Mouse (Mus musculus): Measurements from ENCODE around the gene Edaradd. TPM values are rescaled to one million over a fixed set of nuclear protein-coding genes. Genes with fewer than 3 reads are reported as not detected.

Gene Edaradd
- total and polyA plus RNA-seq, 3 experiments: 0.05 to 0.09 (median 0.08) TPM

DNA sequence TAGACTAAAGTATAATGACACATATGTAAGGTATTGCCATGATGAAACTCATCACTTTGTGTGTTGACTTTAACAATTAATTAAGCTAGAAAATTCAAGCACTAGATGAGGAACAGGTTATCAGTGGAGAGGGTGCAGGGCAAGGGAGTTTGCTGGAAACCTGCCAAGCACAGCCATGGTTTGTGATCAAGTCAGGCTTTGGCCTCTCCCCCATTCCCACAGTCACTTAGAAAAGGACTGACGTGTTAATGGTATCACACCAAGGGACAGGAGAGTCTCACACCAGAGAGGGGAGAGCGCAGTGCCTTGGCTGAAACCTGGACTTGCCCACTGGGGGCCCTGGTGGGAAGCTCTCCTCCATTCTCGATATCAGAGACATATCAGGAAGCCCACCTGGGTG, 14.9 kb downstream of the Edaradd start:
- intact Hi-C loops (cut with DNase I): no loop called here
- Histone ChIP-seq H3K9ac (ENCODE audit: low read depth, low read length) (no peak overlapping the region), H3K79me2 (replicated peaks; ENCODE audit: control insufficient read depth, insufficient read depth, low read length) (no peaks in the 10 kb centered on the region), H3K36me3 (ENCODE audit: control insufficient read depth, insufficient read depth, low read length) (no peaks in the 10 kb centered on the region), H3K27ac (no peak overlapping the region), H3K4me3 (no peak overlapping the region), H3K27me3 (ENCODE audit: control insufficient read depth, insufficient read depth, low read length) (no peaks in the 10 kb centered on the region), H3K4me1 (ENCODE audit: control insufficient read depth, insufficient read depth, low read length) (no peaks in the 10 kb centered on the region)
- 78% methylated on average over 3 of the region's 3 CpGs for WGBS
- no peak for TF ChIP-seq POLR2A (IDR thresholded peaks at IDR 0.05; ENCODE audit: insufficient read depth, low read depth, low read length)
- no peak for TF ChIP-seq EP300 (IDR thresholded peaks at IDR 0.05; ENCODE audit: insufficient read depth, low read depth, low read length)
- TF ChIP-seq CTCF (IDR thresholded peaks at IDR 0.05): no peak
- DNase-seq: no peak

DNA sequence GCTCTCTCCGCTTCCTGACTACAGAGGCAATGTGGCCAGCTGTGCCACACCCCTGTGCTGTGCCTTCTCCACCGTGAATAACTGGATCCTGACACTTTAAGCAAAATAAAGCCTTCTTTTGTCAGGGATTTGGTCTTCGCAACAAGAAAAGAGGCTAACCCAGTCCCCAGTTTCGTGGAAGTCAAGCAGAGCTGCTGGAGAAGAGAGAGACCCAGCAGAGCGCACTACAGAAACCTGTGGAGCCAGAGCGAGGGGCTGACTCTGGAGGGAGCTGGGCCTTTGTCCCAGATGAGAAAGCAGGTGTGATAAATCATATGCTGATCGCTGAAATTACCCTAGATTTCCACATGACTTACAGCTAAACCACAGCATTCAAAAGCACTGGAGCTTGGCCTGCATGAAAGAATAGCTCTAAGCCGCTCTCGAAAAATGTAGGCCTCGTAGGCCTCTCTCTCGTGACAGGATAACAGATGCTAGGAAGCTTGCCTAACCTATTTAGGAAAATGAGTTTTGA, 16.9 kb downstream of the Edaradd start:
- TF ChIP-seq EP300 (IDR thresholded peaks at IDR 0.05; ENCODE audit: insufficient read depth, low read depth, low read length): no peak
- no peak for TF ChIP-seq POLR2A (IDR thresholded peaks at IDR 0.05; ENCODE audit: insufficient read depth, low read depth, low read length)
- no peak for TF ChIP-seq CTCF (IDR thresholded peaks at IDR 0.05)
- DNase-seq: no peak
- H3K27me3 ChIP-seq (ENCODE audit: control insufficient read depth, insufficient read depth, low read length): no peaks in the 10 kb centered on the region
- 74% methylated on average over 11 of the region's 11 CpGs for WGBS
- H3K36me3 ChIP-seq (ENCODE audit: control insufficient read depth, insufficient read depth, low read length): no peaks in the 10 kb centered on the region
- no peaks in the 10 kb centered on the region for H3K79me2 ChIP-seq (replicated peaks; ENCODE audit: control insufficient read depth, insufficient read depth, low read length)
- H3K4me3 ChIP-seq: no peak overlapping the region
- H3K4me1 ChIP-seq (ENCODE audit: control insufficient read depth, insufficient read depth, low read length): no peaks in the 10 kb centered on the region
- intact Hi-C loops (cut with DNase I): no loop called here
- no peak overlapping the region for H3K9ac ChIP-seq (ENCODE audit: low read depth, low read length)
- no peak overlapping the region for H3K27ac ChIP-seq

DNA sequence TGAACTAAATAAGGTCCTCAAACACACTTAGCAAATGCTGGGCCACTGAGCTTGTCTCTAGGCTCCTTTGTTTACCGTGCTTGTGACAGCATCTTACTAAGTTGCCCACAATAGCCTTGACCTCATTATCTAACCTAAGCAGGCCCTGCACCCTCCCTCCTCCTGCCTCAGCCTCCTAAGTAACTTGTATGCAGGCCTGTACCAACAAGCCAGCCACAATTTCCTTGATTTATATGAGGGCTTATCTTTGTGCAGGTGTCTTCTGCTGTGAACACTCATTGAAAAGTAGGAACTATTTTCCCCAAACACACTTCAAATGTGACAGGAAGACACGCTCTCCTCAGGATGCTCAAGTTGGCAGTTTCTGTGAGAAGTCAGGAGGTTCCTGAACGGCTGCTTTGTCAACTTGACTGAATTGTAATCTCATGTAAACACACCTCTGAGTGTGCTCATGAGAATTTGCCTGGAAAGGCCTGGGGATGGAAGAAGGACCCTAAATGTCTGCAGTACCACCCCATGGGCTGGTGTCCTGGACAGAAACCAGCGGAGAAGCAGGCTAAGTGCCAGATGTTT, 17.5 kb downstream of the Edaradd start:
- H3K4me1 ChIP-seq (ENCODE audit: control insufficient read depth, insufficient read depth, low read length): no peaks in the 10 kb centered on the region
- no peaks in the 10 kb centered on the region for H3K36me3 ChIP-seq (ENCODE audit: control insufficient read depth, insufficient read depth, low read length)
- no peak overlapping the region for H3K27ac ChIP-seq
- no peaks in the 10 kb centered on the region for H3K79me2 ChIP-seq (replicated peaks; ENCODE audit: control insufficient read depth, insufficient read depth, low read length)
- H3K9ac ChIP-seq (ENCODE audit: low read depth, low read length): no peak overlapping the region
- intact Hi-C loops (cut with DNase I): no loop called here
- TF ChIP-seq POLR2A (IDR thresholded peaks at IDR 0.05; ENCODE audit: insufficient read depth, low read depth, low read length) (no peak), CTCF (IDR thresholded peaks at IDR 0.05) (no peak), EP300 (IDR thresholded peaks at IDR 0.05; ENCODE audit: insufficient read depth, low read depth, low read length) (no peak)
- 40% methylated on average over 4 of the region's 4 CpGs for WGBS
- H3K27me3 ChIP-seq (ENCODE audit: control insufficient read depth, insufficient read depth, low read length): no peaks in the 10 kb centered on the region
- no peak overlapping the region for H3K4me3 ChIP-seq
- DNase-seq: no peak

DNA sequence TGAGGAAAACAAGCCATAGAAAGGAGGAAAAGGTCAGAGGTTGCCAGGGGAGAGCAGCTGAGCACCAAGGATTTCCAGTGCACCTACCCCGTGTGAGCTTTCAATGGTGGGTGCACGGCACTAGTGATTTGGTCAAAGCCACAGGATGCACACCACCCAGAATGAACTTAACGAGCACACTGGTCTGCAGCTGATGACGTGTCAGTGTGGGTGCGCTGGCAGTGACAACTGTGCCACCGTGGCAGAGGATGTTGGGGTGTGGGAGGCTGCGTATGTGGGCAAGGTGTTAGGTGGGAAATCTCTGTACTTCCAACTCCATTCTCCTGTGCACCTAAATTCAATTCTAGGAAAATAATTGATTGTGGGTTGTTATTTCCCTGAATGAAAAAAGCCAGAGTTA, 21.1 kb downstream of the Edaradd start:
- H3K9ac ChIP-seq (ENCODE audit: low read depth, low read length): no peak overlapping the region
- no peaks in the 10 kb centered on the region for H3K27me3 ChIP-seq (ENCODE audit: control insufficient read depth, insufficient read depth, low read length)
- no peaks in the 10 kb centered on the region for H3K36me3 ChIP-seq (ENCODE audit: control insufficient read depth, insufficient read depth, low read length)
- WGBS: 83% methylated on average over 7 of the region's 7 CpGs
- intact Hi-C loops (cut with DNase I): no loop called here
- TF ChIP-seq EP300 (IDR thresholded peaks at IDR 0.05; ENCODE audit: insufficient read depth, low read depth, low read length) (no peak), POLR2A (IDR thresholded peaks at IDR 0.05; ENCODE audit: insufficient read depth, low read depth, low read length) (no peak), CTCF (IDR thresholded peaks at IDR 0.05) (no peak)
- H3K4me3 ChIP-seq: no peak overlapping the region
- no peak overlapping the region for H3K27ac ChIP-seq
- H3K4me1 ChIP-seq (ENCODE audit: control insufficient read depth, insufficient read depth, low read length): no peaks in the 10 kb centered on the region
- no peaks in the 10 kb centered on the region for H3K79me2 ChIP-seq (replicated peaks; ENCODE audit: control insufficient read depth, insufficient read depth, low read length)
- DNase-seq: no peak

DNA sequence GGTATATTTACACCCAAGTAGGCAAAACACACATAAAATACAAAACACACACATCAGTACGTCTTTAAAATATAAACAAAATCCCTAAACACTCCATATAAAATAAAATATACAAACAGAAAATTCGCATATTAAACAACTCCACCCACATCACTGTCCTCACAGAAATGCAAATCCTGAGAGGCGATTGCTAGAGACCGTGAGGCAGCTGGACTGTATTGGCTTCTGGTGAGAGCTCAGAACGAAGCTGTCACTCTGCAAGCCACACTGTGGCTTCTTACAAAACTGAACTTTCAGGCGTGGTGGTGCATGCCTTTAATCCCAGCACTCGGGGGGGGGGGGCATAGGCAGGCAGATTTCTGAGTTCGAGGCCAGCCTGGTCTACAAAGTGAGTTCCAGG, 22.4 kb downstream of the Edaradd start:
- Histone ChIP-seq H3K27ac (no peak overlapping the region), H3K36me3 (ENCODE audit: control insufficient read depth, insufficient read depth, low read length) (no peaks in the 10 kb centered on the region), H3K4me1 (ENCODE audit: control insufficient read depth, insufficient read depth, low read length) (no peaks in the 10 kb centered on the region), H3K9ac (ENCODE audit: low read depth, low read length) (no peak overlapping the region), H3K79me2 (replicated peaks; ENCODE audit: control insufficient read depth, insufficient read depth, low read length) (no peaks in the 10 kb centered on the region), H3K27me3 (ENCODE audit: control insufficient read depth, insufficient read depth, low read length) (no peaks in the 10 kb centered on the region), H3K4me3 (no peak overlapping the region)
- 67% methylated on average over 8 of the region's 8 CpGs for WGBS
- intact Hi-C loops (cut with DNase I): no loop called here
- DNase-seq: no peak
- TF ChIP-seq EP300 (IDR thresholded peaks at IDR 0.05; ENCODE audit: insufficient read depth, low read depth, low read length): no peak
- no peak for TF ChIP-seq CTCF (IDR thresholded peaks at IDR 0.05)
- TF ChIP-seq POLR2A (IDR thresholded peaks at IDR 0.05; ENCODE audit: insufficient read depth, low read depth, low read length): no peak

DNA sequence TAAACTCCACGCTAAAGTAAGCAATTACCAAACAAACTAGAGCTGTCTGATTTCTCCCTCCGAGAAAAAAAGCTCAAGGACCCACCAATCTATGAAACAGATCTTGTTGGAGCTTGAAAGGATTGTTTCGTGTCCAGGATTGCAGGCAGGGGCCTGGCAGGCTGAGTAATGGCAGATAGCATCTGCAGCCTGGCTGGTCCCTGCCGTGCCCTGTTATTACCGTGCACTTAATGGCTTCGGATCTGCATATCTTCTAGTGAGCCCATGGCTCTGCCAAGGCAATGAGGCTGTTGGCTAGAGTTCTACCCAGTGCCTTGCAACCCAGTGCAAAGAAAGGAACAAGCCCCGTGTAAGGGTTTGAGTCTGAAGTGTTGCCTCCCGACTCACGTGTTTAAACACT, 25.5 kb downstream of the Edaradd start:
- H3K4me3 ChIP-seq: no peak overlapping the region
- TF ChIP-seq POLR2A (IDR thresholded peaks at IDR 0.05; ENCODE audit: insufficient read depth, low read depth, low read length) (no peak), EP300 (IDR thresholded peaks at IDR 0.05; ENCODE audit: insufficient read depth, low read depth, low read length) (no peak), CTCF (IDR thresholded peaks at IDR 0.05) (no peak)
- intact Hi-C loops (cut with DNase I): no loop called here
- WGBS: 88% methylated on average over 9 of the region's 9 CpGs
- no peak for DNase-seq
- H3K27ac ChIP-seq: no peak overlapping the region
- no peaks in the 10 kb centered on the region for H3K4me1 ChIP-seq (ENCODE audit: control insufficient read depth, insufficient read depth, low read length)
- no peaks in the 10 kb centered on the region for H3K27me3 ChIP-seq (ENCODE audit: control insufficient read depth, insufficient read depth, low read length)
- no peak overlapping the region for H3K9ac ChIP-seq (ENCODE audit: low read depth, low read length)
- H3K79me2 ChIP-seq (replicated peaks; ENCODE audit: control insufficient read depth, insufficient read depth, low read length): no peaks in the 10 kb centered on the region
- no peaks in the 10 kb centered on the region for H3K36me3 ChIP-seq (ENCODE audit: control insufficient read depth, insufficient read depth, low read length)

All from heart, adult 2 months (tissue).